Mouse (Mus musculus): Measurements from ENCODE around the gene Fam114a2.

DNA sequence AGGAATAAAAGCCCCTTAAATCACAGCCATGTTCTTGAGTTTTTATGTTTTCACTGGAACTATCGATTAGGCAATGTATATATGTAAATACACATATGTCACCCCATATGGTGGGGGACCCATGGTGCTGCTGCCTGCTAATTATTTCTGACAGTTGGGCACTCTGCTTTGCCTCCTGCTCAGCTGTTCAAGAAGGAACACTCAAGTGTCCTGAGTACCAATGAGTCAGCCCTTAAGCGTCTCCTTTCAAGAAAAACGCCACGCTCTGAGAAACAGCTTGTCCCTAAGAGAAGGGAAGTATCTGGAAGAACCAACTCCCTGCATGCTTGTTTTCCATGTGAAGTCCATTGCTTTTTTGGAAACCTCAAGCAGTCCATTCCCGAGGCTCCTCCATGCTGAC, 17.5 kb upstream of the Fam114a2 start:
- TF ChIP-seq POLR2A (IDR thresholded peaks at IDR 0.05; ENCODE audit: extremely low read depth, insufficient read depth, low read length), result no peak
- no peak for TF ChIP-seq CTCF (IDR thresholded peaks at IDR 0.05; ENCODE audit: low read depth, low read length)
